Mouse (Mus musculus): ENCODE data around the gene Ms4a12. TPM values are rescaled to one million over a fixed set of nuclear protein-coding genes. Genes with fewer than 3 reads are reported as not detected.

The Ms4a12 gene
- polyA plus RNA-seq, 1 experiment from 2014 or later, result not detected

- Histone ChIP-seq H3K36me3 (ENCODE audit: insufficient read depth, low read length) (no peaks in the 10 kb centered on the region), H3K27me3 (ENCODE audit: insufficient read depth, low read length) (no peaks in the 10 kb centered on the region), H3K4me1 (ENCODE audit: insufficient read depth, low read length) (no peaks in the 10 kb centered on the region), H3K9ac (replicated peaks; ENCODE audit: low read length) (no peak overlapping the region), H3K4me2 (replicated peaks; ENCODE audit: low read depth, low read length) (no peak overlapping the region), H3K9me3 (ENCODE audit: low read length) (no peaks in the 10 kb centered on the region), H3K27ac (ENCODE audit: low read length) (no peak overlapping the region), H3K4me3 (ENCODE audit: low read length) (no peak overlapping the region)
- ATAC-seq (ENCODE audit: low FRiP score, low TSS enrichment), result no peak
- 54% methylated on average over 5 of the region's 5 CpGs for WGBS
These were observed 10.3 kb upstream of the Ms4a12 start for GRCm38 (mm10) chr19:11242560-11242959.

- H3K4me3 ChIP-seq (ENCODE audit: low read length), result no peak overlapping the region
- ATAC-seq (ENCODE audit: low FRiP score, low TSS enrichment), result no peak
- H3K9ac ChIP-seq (replicated peaks; ENCODE audit: low read length), result no peak overlapping the region
- no peaks in the 10 kb centered on the region for H3K27me3 ChIP-seq (ENCODE audit: insufficient read depth, low read length)
- no peak overlapping the region for H3K4me2 ChIP-seq (replicated peaks; ENCODE audit: low read depth, low read length)
- H3K27ac ChIP-seq (ENCODE audit: low read length), result no peak overlapping the region
- no peaks in the 10 kb centered on the region for H3K36me3 ChIP-seq (ENCODE audit: insufficient read depth, low read length)
- H3K9me3 ChIP-seq (ENCODE audit: low read length), result no peaks in the 10 kb centered on the region
- H3K4me1 ChIP-seq (ENCODE audit: insufficient read depth, low read length), result no peaks in the 10 kb centered on the region
These were observed 3.6 kb upstream of the Ms4a12 start for GRCm38 (mm10) chr19:11235820-11236219.

GRCm38 (mm10) chr19:11234921-11235735, 2.9 kb upstream of the Ms4a12 start:
- no peaks in the 10 kb centered on the region for H3K27me3 ChIP-seq (ENCODE audit: insufficient read depth, low read length)
- no peak overlapping the region for H3K9ac ChIP-seq (replicated peaks; ENCODE audit: low read length)
- no peak overlapping the region for H3K4me3 ChIP-seq (ENCODE audit: low read length)
- no peaks in the 10 kb centered on the region for H3K4me1 ChIP-seq (ENCODE audit: insufficient read depth, low read length)
- H3K36me3 ChIP-seq (ENCODE audit: insufficient read depth, low read length), result no peaks in the 10 kb centered on the region
- H3K9me3 ChIP-seq (ENCODE audit: low read length), result no peaks in the 10 kb centered on the region
- H3K27ac ChIP-seq (ENCODE audit: low read length), result no peak overlapping the region
- ATAC-seq (ENCODE audit: low FRiP score, low TSS enrichment), result no peak
- H3K4me2 ChIP-seq (replicated peaks; ENCODE audit: low read depth, low read length), result no peak overlapping the region
- 63% methylated on average over 5 of the region's 5 CpGs for WGBS

- ATAC-seq (ENCODE audit: low FRiP score, low TSS enrichment), result no peak
These were observed 2.0 kb upstream of the Ms4a12 start for GRCm38 (mm10) chr19:11234244-11234643.

GRCm38 (mm10) chr19:11196546-11196945, 35.7 kb downstream of the Ms4a12 start, which contains the start of gene Ms4a13:
Ms4a13 (minus strand) TSS chr19:11196737.
- Histone ChIP-seq H3K36me3 (ENCODE audit: insufficient read depth, low read length) (no peaks in the 10 kb centered on the region), H3K9ac (replicated peaks; ENCODE audit: low read length) (no peak within 1 kb of the TSS), H3K27me3 (ENCODE audit: insufficient read depth, low read length) (no peaks in the 10 kb centered on the region), H3K27ac (ENCODE audit: low read length) (no peak within 1 kb of the TSS), H3K4me3 (ENCODE audit: low read length) (no peak within 1 kb of the TSS), H3K4me1 (ENCODE audit: insufficient read depth, low read length) (no peaks in the 10 kb centered on the region), H3K4me2 (replicated peaks; ENCODE audit: low read depth, low read length) (no peak within 1 kb of the TSS), H3K9me3 (ENCODE audit: low read length) (no peaks in the 10 kb centered on the region)
- no peak for ATAC-seq (ENCODE audit: low FRiP score, low TSS enrichment)
- 60% methylated on average over 12 of the region's 12 CpGs for WGBS

More at GRCm38 (mm10) chr19:11234244-11234643, 2.0 kb upstream of the Ms4a12 start:
- 72% methylated on average over 5 of the region's 5 CpGs for WGBS
- no peak overlapping the region for H3K4me2 ChIP-seq (replicated peaks; ENCODE audit: low read depth, low read length)
- no peaks in the 10 kb centered on the region for H3K4me1 ChIP-seq (ENCODE audit: insufficient read depth, low read length)
- no peaks in the 10 kb centered on the region for H3K27me3 ChIP-seq (ENCODE audit: insufficient read depth, low read length)
- H3K9me3 ChIP-seq (ENCODE audit: low read length), result no peaks in the 10 kb centered on the region
- H3K9ac ChIP-seq (replicated peaks; ENCODE audit: low read length), result no peak overlapping the region
- H3K4me3 ChIP-seq (ENCODE audit: low read length), result no peak overlapping the region
- no peak overlapping the region for H3K27ac ChIP-seq (ENCODE audit: low read length)
- H3K36me3 ChIP-seq (ENCODE audit: insufficient read depth, low read length), result no peaks in the 10 kb centered on the region

GRCm38 (mm10) chr19:11192552-11192951, 39.7 kb downstream of the Ms4a12 start:
- no peak for ATAC-seq (ENCODE audit: low FRiP score, low TSS enrichment)
- Histone ChIP-seq H3K27ac (ENCODE audit: low read length) (no peak overlapping the region), H3K4me3 (ENCODE audit: low read length) (no peak overlapping the region), H3K36me3 (ENCODE audit: insufficient read depth, low read length) (no peaks in the 10 kb centered on the region), H3K4me1 (ENCODE audit: insufficient read depth, low read length) (no peaks in the 10 kb centered on the region), H3K9me3 (ENCODE audit: low read length) (no peaks in the 10 kb centered on the region), H3K4me2 (replicated peaks; ENCODE audit: low read depth, low read length) (no peak overlapping the region), H3K9ac (replicated peaks; ENCODE audit: low read length) (no peak overlapping the region), H3K27me3 (ENCODE audit: insufficient read depth, low read length) (no peaks in the 10 kb centered on the region)
- WGBS, result 74% methylated on average over 1 of the region's 1 CpGs

- Histone ChIP-seq H3K4me3 (ENCODE audit: low read length) (no peak overlapping the region), H3K27ac (ENCODE audit: low read length) (no peak overlapping the region), H3K9ac (replicated peaks; ENCODE audit: low read length) (no peak overlapping the region), H3K4me1 (ENCODE audit: insufficient read depth, low read length) (no peaks in the 10 kb centered on the region), H3K9me3 (ENCODE audit: low read length) (no peaks in the 10 kb centered on the region), H3K27me3 (ENCODE audit: insufficient read depth, low read length) (no peaks in the 10 kb centered on the region), H3K36me3 (ENCODE audit: insufficient read depth, low read length) (no peaks in the 10 kb centered on the region), H3K4me2 (replicated peaks; ENCODE audit: low read depth, low read length) (no peak overlapping the region)
- no peak for ATAC-seq (ENCODE audit: low FRiP score, low TSS enrichment)
- WGBS, result 18% methylated on average over 5 of the region's 5 CpGs
These were observed 48.1 kb downstream of the Ms4a12 start for GRCm38 (mm10) chr19:11184121-11184520.

GRCm38 (mm10) chr19:11177464-11177863, 54.8 kb downstream of the Ms4a12 start:
- H3K4me3 ChIP-seq (ENCODE audit: low read length), result no peak overlapping the region
- ATAC-seq (ENCODE audit: low FRiP score, low TSS enrichment), result no peak
- H3K4me2 ChIP-seq (replicated peaks; ENCODE audit: low read depth, low read length), result no peak overlapping the region
- WGBS, result 62% methylated on average over 2 of the region's 2 CpGs
- H3K27ac ChIP-seq (ENCODE audit: low read length), result no peak overlapping the region
- H3K9me3 ChIP-seq (ENCODE audit: low read length), result no peaks in the 10 kb centered on the region
- H3K27me3 ChIP-seq (ENCODE audit: insufficient read depth, low read length), result no peaks in the 10 kb centered on the region
- no peaks in the 10 kb centered on the region for H3K4me1 ChIP-seq (ENCODE audit: insufficient read depth, low read length)
- H3K9ac ChIP-seq (replicated peaks; ENCODE audit: low read length), result no peak overlapping the region
- H3K36me3 ChIP-seq (ENCODE audit: insufficient read depth, low read length), result no peaks in the 10 kb centered on the region

GRCm38 (mm10) chr19:11165172-11165571, 67.1 kb downstream of the Ms4a12 start, which contains the start of gene 1700025F22Rik:
1700025F22Rik (minus strand) TSS chr19:11165320.
- no peaks in the 10 kb centered on the region for H3K36me3 ChIP-seq (ENCODE audit: insufficient read depth, low read length)
- H3K4me3 ChIP-seq (ENCODE audit: low read length), result no peak within 1 kb of the TSS
- 35% methylated on average over 10 of the region's 10 CpGs for WGBS
- H3K4me2 ChIP-seq (replicated peaks; ENCODE audit: low read depth, low read length), result no peak within 1 kb of the TSS
- H3K9me3 ChIP-seq (ENCODE audit: low read length), result no peaks in the 10 kb centered on the region
- H3K27me3 ChIP-seq (ENCODE audit: insufficient read depth, low read length), result no peaks in the 10 kb centered on the region
- no peak within 1 kb of the TSS for H3K9ac ChIP-seq (replicated peaks; ENCODE audit: low read length)
- H3K4me1 ChIP-seq (ENCODE audit: insufficient read depth, low read length), result no peaks in the 10 kb centered on the region
- H3K27ac ChIP-seq (ENCODE audit: low read length), result no peak within 1 kb of the TSS
- ATAC-seq (ENCODE audit: low FRiP score, low TSS enrichment), result no peak
